Mouse (Mus musculus): ENCODE data around the gene Disp1.

The Disp1 gene

GRCm38 (mm10) chr1:183069954-183070649 lies 151.2 kb downstream of the Disp1 start:
- TF ChIP-seq GATA4 (IDR thresholded peaks at IDR 0.05; ENCODE audit: insufficient replicate concordance, low read length) = no peak

GRCm38 (mm10) chr1:183067807-183068206 lies 153.5 kb downstream of the Disp1 start:
- TF ChIP-seq GATA4 (IDR thresholded peaks at IDR 0.05; ENCODE audit: insufficient replicate concordance, low read length) = no peak

- no peak for TF ChIP-seq GATA4 (IDR thresholded peaks at IDR 0.05; ENCODE audit: insufficient replicate concordance, low read length)
Measured at GRCm38 (mm10) chr1:183066981-183067380, 154.3 kb downstream of the Disp1 start.

- no peak for TF ChIP-seq GATA4 (IDR thresholded peaks at IDR 0.05; ENCODE audit: insufficient replicate concordance, low read length)
Measured at GRCm38 (mm10) chr1:183060611-183061010, 160.7 kb downstream of the Disp1 start.

GRCm38 (mm10) chr1:183056289-183056655 lies 165.1 kb downstream of the Disp1 start:
- TF ChIP-seq GATA4 (IDR thresholded peaks at IDR 0.05; ENCODE audit: insufficient replicate concordance, low read length) = no peak

GRCm38 (mm10) chr1:183055608-183056288 lies 165.6 kb downstream of the Disp1 start:
- TF ChIP-seq GATA4 (IDR thresholded peaks at IDR 0.05; ENCODE audit: insufficient replicate concordance, low read length) = no peak

GRCm38 (mm10) chr1:183052663-183053062 lies 168.7 kb downstream of the Disp1 start:
- no peak for TF ChIP-seq GATA4 (IDR thresholded peaks at IDR 0.05; ENCODE audit: insufficient replicate concordance, low read length)

- TF ChIP-seq GATA4 (IDR thresholded peaks at IDR 0.05; ENCODE audit: insufficient replicate concordance, low read length) = no peak
Measured at GRCm38 (mm10) chr1:183049295-183049694, 172.0 kb downstream of the Disp1 start.

- TF ChIP-seq GATA4 (IDR thresholded peaks at IDR 0.05; ENCODE audit: insufficient replicate concordance, low read length) = no peak
Measured at GRCm38 (mm10) chr1:183047913-183048523, 173.3 kb downstream of the Disp1 start.

GRCm38 (mm10) chr1:183047191-183047912 lies 174.0 kb downstream of the Disp1 start:
- TF ChIP-seq GATA4 (IDR thresholded peaks at IDR 0.05; ENCODE audit: insufficient replicate concordance, low read length) = no peak

GRCm38 (mm10) chr1:183046081-183046480 lies 175.2 kb downstream of the Disp1 start:
- no peak for TF ChIP-seq GATA4 (IDR thresholded peaks at IDR 0.05; ENCODE audit: insufficient replicate concordance, low read length)

- no peak for TF ChIP-seq GATA4 (IDR thresholded peaks at IDR 0.05; ENCODE audit: insufficient replicate concordance, low read length)
Measured at GRCm38 (mm10) chr1:183043161-183043812, 178.0 kb downstream of the Disp1 start.

- TF ChIP-seq GATA4 (IDR thresholded peaks at IDR 0.05; ENCODE audit: insufficient replicate concordance, low read length) = 0 out of 2 replicates have a peak, but pooled peaks have one; percentile 5
Measured at GRCm38 (mm10) chr1:183041703-183042102, 179.6 kb downstream of the Disp1 start.

- TF ChIP-seq GATA4 (IDR thresholded peaks at IDR 0.05; ENCODE audit: insufficient replicate concordance, low read length) = no peak
Measured at GRCm38 (mm10) chr1:183040847-183041382, 180.4 kb downstream of the Disp1 start.

Measured in liver, adult (tissue).